Comparison of ENCODE assay signal across 10 mouse cellular contexts in the genomic region with DNA sequence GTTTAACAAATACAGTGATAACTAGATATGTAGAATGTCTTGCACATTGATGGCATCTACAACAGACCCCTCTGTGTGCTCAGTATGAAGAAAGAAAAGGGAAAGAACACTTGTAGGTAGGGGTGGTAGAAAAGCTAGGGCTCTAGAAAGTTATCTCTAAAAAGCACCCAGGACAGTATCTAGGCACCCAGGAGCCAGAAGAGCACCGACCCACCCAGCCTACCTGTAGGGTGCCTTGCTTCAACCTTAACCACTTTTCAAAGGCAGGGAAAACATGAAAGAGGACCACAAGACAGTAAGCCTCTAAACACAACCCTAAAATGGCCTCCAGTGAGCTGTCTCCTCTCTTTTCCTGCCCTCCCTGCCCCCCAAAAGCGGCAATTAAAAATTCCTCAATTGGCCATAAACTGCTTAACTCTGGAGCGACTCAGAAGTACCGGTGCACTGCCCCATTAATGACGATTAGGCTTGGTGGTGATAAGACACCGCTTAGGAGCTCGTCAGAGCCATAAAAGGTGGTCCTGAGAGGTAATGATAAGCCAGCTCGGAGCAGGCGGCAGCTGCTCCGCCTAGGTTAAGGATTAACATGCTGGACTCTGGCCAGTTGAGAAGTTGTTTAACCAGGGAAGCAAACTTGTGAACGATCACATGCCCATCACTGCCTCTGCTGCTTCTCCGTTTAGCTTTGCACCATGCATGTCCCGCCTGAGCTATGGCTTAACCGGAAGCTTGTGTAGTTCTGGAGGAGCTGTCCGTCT.
A peak's percentile ranks its signal among the peaks of the same experiment; 100 is the strongest.
DNase-seq lines count a peak whose midpoint lies in the region; ATAC-seq and TF ChIP-seq lines count a peak whose summit lies in the region.
"Had no signal": no experiment of that assay in that cellular context is flagged by ENCODE, and none has a peak within 500 bp of the region (broad histone marks: within the 10 kb centered on the region; RNA-seq: fewer than 3 reads in every experiment).

No protein-coding gene starts in this region.

- H3K4me3 ChIP-seq in gastrocnemius, adult 2 months, result no peak overlapping the region
- H3K4me3 ChIP-seq in kidney, embryonic 15.5 days (replicated peaks), result 0 out of 2 replicates have a peak overlapping the region, but pooled peaks have one; percentile 17
- H3K4me3 ChIP-seq in neural tube, embryonic 15.5 days (replicated peaks), result no peak overlapping the region
- no peak overlapping the region for H3K4me3 ChIP-seq in hindbrain, postnatal 0 days (ENCODE audit: low read length)
- H3K4me3 ChIP-seq: limb, embryonic 15.5 days had no signal

- intact Hi-C loops in gastrocnemius, adult 2 months (cut with DNase I), result loop anchor here (5.0 kb wide), 1 partner anchor 56 kb away; no protein-coding TSS in a partner anchor

- H3K27ac ChIP-seq in gastrocnemius, adult 2 months, result peak overlapping the region; percentile 31
- peak overlapping the region; percentile 57 for H3K27ac ChIP-seq in kidney, embryonic 15.5 days
- H3K27ac ChIP-seq in neural tube, embryonic 15.5 days (replicated peaks), result no peak overlapping the region
- H3K27ac ChIP-seq in hindbrain, postnatal 0 days, result no peak overlapping the region
- H3K27ac ChIP-seq: hindbrain, embryonic 14.5 days; limb, embryonic 15.5 days had no signal

- H3K9ac ChIP-seq in kidney, embryonic 15.5 days, result no peak overlapping the region
- H3K9ac ChIP-seq in neural tube, embryonic 15.5 days (replicated peaks), result no peak overlapping the region
- H3K9ac ChIP-seq in hindbrain, postnatal 0 days (replicated peaks; ENCODE audit: low read length), result no peak overlapping the region
- H3K9ac ChIP-seq: hindbrain, embryonic 14.5 days; limb, embryonic 15.5 days had no signal

- peak overlapping the region; percentile 41 for H3K4me2 ChIP-seq in kidney, embryonic 15.5 days
- H3K4me2 ChIP-seq in neural tube, embryonic 15.5 days, result no peak overlapping the region
- no peak overlapping the region for H3K4me2 ChIP-seq in hindbrain, postnatal 0 days (ENCODE audit: low read depth, low read length)
- H3K4me2 ChIP-seq: hindbrain, embryonic 14.5 days; limb, embryonic 15.5 days had no signal

- peak; percentile 83 for ATAC-seq in kidney, embryonic 15.5 days (replicated peaks; ENCODE audit: low FRiP score)
- peak; percentile 13; the same call in 1 of the 2 replicates for ATAC-seq in megakaryocyte, adult 5-6 weeks (ENCODE audit: poor library complexity, severe bottlenecking)
- ATAC-seq in neural tube, embryonic 15.5 days (ENCODE audit: low FRiP score), result no peak
- no peak for ATAC-seq in hindbrain, postnatal 0 days
- ATAC-seq in granulocyte monocyte progenitor cell, adult 5-6 weeks (replicated peaks; ENCODE audit: poor library complexity, severe bottlenecking), result no peak

- TF ChIP-seq CTCF in gastrocnemius, adult 2 months (IDR thresholded peaks at IDR 0.05), result no peak
- TF ChIP-seq CTCF in hindbrain, postnatal 0 days (IDR thresholded peaks at IDR 0.05; ENCODE audit: low read depth), result no peak

- no peak for DNase-seq in gastrocnemius, adult 2 months
- no peak for DNase-seq in gastrocnemius, postnatal 25 days
- DNase-seq in c-Kit-positive CD71-positive TER-119-negative erythroid progenitor cells, embryonic 14.5 days (ENCODE audit: low read depth), result peak; percentile 55
- DNase-seq in hindbrain, postnatal 0 days (ENCODE audit: low spot score), result no peak

- H3K36me3 ChIP-seq in kidney, embryonic 15.5 days, result no peaks in the 10 kb centered on the region
- H3K36me3 ChIP-seq in neural tube, embryonic 15.5 days, result no peaks in the 10 kb centered on the region
- no peaks in the 10 kb centered on the region for H3K36me3 ChIP-seq in hindbrain, postnatal 0 days (ENCODE audit: insufficient read depth, low read length)

- no peaks in the 10 kb centered on the region for H3K9me3 ChIP-seq in kidney, embryonic 15.5 days (replicated peaks)
- no peaks in the 10 kb centered on the region for H3K9me3 ChIP-seq in neural tube, embryonic 15.5 days (replicated peaks)
- no peaks in the 10 kb centered on the region for H3K9me3 ChIP-seq in hindbrain, postnatal 0 days (ENCODE audit: low read length)
- H3K9me3 ChIP-seq: limb, embryonic 15.5 days had no signal

- 21% methylated on average over 15 of the region's 15 CpGs for WGBS in kidney, embryonic 15.5 days
- WGBS in neural tube, embryonic 15.5 days, result 22% methylated on average over 15 of the region's 15 CpGs
- WGBS in hindbrain, postnatal 0 days, result 56% methylated on average over 15 of the region's 15 CpGs

- H3K27me3 ChIP-seq in kidney, embryonic 15.5 days, result 0 out of 2 replicates have a peak, but pooled peaks cover 7% of the 10 kb centered on the region
- peaks cover 9% of the 10 kb centered on the region for H3K27me3 ChIP-seq in neural tube, embryonic 15.5 days (replicated peaks)
- H3K27me3 ChIP-seq in hindbrain, postnatal 0 days (ENCODE audit: insufficient read depth, low read length), result no peaks in the 10 kb centered on the region
- H3K27me3 ChIP-seq: limb, embryonic 15.5 days had no signal

- H3K4me1 ChIP-seq in kidney, embryonic 15.5 days, result peaks cover 57% of the 10 kb centered on the region
- peaks cover 28% of the 10 kb centered on the region for H3K4me1 ChIP-seq in neural tube, embryonic 15.5 days
- H3K4me1 ChIP-seq in hindbrain, postnatal 0 days (ENCODE audit: insufficient read depth, low read length), result no peaks in the 10 kb centered on the region

Comparison
In these comparisons a context has a peak if more than half of its experiments do, and no peak if none do; other contexts are left out.
1. H3K27ac ChIP-seq: peak in gastrocnemius, adult 2 months (single experiment) and kidney, embryonic 15.5 days (single experiment); none in neural tube, embryonic 15.5 days (single experiment) and hindbrain, postnatal 0 days (single experiment).
2. ATAC-seq: peak in kidney, embryonic 15.5 days (single experiment) and megakaryocyte, adult 5-6 weeks (single experiment); none in neural tube, embryonic 15.5 days (single experiment), hindbrain, postnatal 0 days (single experiment) and granulocyte monocyte progenitor cell, adult 5-6 weeks (single experiment).